Mouse (Mus musculus) c-Kit-positive CD71-negative TER-119-negative erythroid progenitor cells, embryonic 14.5 days (primary cell): ENCODE measurements around the gene Pitpnm3.

ENCODE experiments used
- DNase-seq: peaks from one replicate; pipeline ENCODE4 v3.0.0-alpha.2; 2013; ENCODE audit warnings: low read depth

Pitpnm3 gene

GRCm38 (mm10) chr11:72050895-72051858, 84.4 kb downstream of the Pitpnm3 start:
- DNase-seq, result no peak

- no peak for DNase-seq
These were observed 85.2 kb downstream of the Pitpnm3 start for GRCm38 (mm10) chr11:72050168-72050894.

- no peak for DNase-seq
These were observed 86.3 kb downstream of the Pitpnm3 start for GRCm38 (mm10) chr11:72049171-72049759.

- DNase-seq, result no peak
These were observed 86.8 kb downstream of the Pitpnm3 start for GRCm38 (mm10) chr11:72048730-72049129.

- DNase-seq, result no peak
These were observed 91.3 kb downstream of the Pitpnm3 start for GRCm38 (mm10) chr11:72044231-72044630.

- no peak for DNase-seq
These were observed 92.9 kb downstream of the Pitpnm3 start for GRCm38 (mm10) chr11:72042631-72043030.

- peak; percentile 74 for DNase-seq
These were observed 93.6 kb downstream of the Pitpnm3 start, which contains the start of gene Pimreg for GRCm38 (mm10) chr11:72041768-72042607. Gene Pimreg, plus strand, starts transcription at chr11:72042032.

GRCm38 (mm10) chr11:72041290-72041767, 94.2 kb downstream of the Pitpnm3 start:
- no peak for DNase-seq

GRCm38 (mm10) chr11:72039599-72040386, 95.8 kb downstream of the Pitpnm3 start:
- DNase-seq, result no peak

GRCm38 (mm10) chr11:72037996-72038395, 97.6 kb downstream of the Pitpnm3 start:
- peak; percentile 76 for DNase-seq

GRCm38 (mm10) chr11:72037409-72037808, 98.2 kb downstream of the Pitpnm3 start, which contains the start of gene Aipl1:
Gene Aipl1, minus strand, starts transcription at chr11:72037509.
- DNase-seq, result no peak

- DNase-seq, result no peak
These were observed 103.0 kb downstream of the Pitpnm3 start for GRCm38 (mm10) chr11:72032589-72032988.

- no peak for DNase-seq
These were observed 103.5 kb downstream of the Pitpnm3 start for GRCm38 (mm10) chr11:72032091-72032490.

GRCm38 (mm10) chr11:72031353-72031752, 104.2 kb downstream of the Pitpnm3 start:
- no peak for DNase-seq

- DNase-seq, result no peak
These were observed 106.4 kb downstream of the Pitpnm3 start for GRCm38 (mm10) chr11:72029143-72029542.

GRCm38 (mm10) chr11:72027836-72028235, 107.7 kb downstream of the Pitpnm3 start:
- no peak for DNase-seq

GRCm38 (mm10) chr11:72026516-72026915, 109.1 kb downstream of the Pitpnm3 start:
- no peak for DNase-seq

- peak; percentile 49 for DNase-seq
These were observed 109.7 kb downstream of the Pitpnm3 start for GRCm38 (mm10) chr11:72025843-72026242.

- DNase-seq, result peak; percentile 60
These were observed 111.3 kb downstream of the Pitpnm3 start for GRCm38 (mm10) chr11:72024193-72024781.

GRCm38 (mm10) chr11:72023581-72023980, 112.0 kb downstream of the Pitpnm3 start:
- no peak for DNase-seq
